Mouse (Mus musculus): ENCODE measurements at regions not wholly inside any gene's neighbourhood (a gene's known extent, or its start where the extent isn't known, plus 50 kb on each side); places are given as distances from the start of the nearest gene placed in this dataset.

GRCm38 (mm10) chr10:60923806-60924205 is 92.4 kb upstream of the Unc5b start:
- DNase-seq (ENCODE audit: low read depth), result no peak
- TF ChIP-seq POLR2A (IDR thresholded peaks at IDR 0.05; ENCODE audit: borderline replicate concordance, extremely low read depth, insufficient read depth, insufficient read length, poor library complexity, severe bottlenecking) (no peak), CTCF (IDR thresholded peaks at IDR 0.05; ENCODE audit: borderline replicate concordance, extremely low read depth, insufficient read depth, insufficient read length) (no peak)

DNA sequence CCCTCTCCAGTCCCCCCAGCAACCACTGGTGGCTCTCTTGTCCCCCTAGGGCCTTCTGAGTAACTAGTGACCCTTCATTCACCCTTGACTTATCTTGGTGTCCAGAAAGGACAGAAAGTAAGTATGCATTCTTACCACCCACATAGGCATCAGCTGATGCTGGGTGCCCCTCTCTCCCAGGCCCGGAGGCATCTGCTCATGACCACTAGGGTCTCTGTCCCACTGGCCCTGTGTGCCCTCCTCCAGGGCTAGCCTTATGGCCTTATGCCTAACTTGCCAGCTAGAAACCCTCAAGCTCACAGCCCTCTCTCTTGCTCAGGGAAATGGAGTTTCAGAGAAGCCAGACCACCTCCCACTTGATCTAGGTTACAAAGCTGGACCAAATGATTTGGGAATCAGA is 89.2 kb upstream of the Unc5b start:
- no peak for DNase-seq (ENCODE audit: low read depth)
- TF ChIP-seq POLR2A (IDR thresholded peaks at IDR 0.05; ENCODE audit: borderline replicate concordance, extremely low read depth, insufficient read depth, insufficient read length, poor library complexity, severe bottlenecking) (no peak), CTCF (IDR thresholded peaks at IDR 0.05; ENCODE audit: borderline replicate concordance, extremely low read depth, insufficient read depth, insufficient read length) (no peak)

DNA sequence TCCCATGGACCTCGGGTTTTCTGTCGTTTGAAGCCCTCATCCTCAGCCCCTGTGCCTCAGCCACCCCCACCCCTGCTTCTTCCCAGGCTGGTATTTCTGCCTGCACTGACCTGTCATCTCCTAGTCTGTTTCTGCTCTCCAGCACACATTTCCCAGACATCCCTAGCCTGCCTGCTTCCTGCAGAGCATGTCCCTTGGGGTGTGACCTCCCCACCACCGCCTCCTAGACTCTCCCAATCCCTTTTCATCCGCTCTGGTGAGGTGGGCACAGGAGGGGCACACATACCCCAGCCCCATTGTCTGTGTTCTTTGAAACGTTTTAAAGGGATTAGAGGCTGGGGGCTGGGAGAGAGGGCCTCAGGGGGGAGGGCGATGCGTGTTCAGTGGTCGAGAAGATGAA is 86.6 kb upstream of the Unc5b start:
- peak; percentile 76 for DNase-seq (ENCODE audit: low read depth)
- no peak for TF ChIP-seq CTCF (IDR thresholded peaks at IDR 0.05; ENCODE audit: borderline replicate concordance, extremely low read depth, insufficient read depth, insufficient read length)
- TF ChIP-seq POLR2A (IDR thresholded peaks at IDR 0.05; ENCODE audit: borderline replicate concordance, extremely low read depth, insufficient read depth, insufficient read length, poor library complexity, severe bottlenecking), result no peak

DNA sequence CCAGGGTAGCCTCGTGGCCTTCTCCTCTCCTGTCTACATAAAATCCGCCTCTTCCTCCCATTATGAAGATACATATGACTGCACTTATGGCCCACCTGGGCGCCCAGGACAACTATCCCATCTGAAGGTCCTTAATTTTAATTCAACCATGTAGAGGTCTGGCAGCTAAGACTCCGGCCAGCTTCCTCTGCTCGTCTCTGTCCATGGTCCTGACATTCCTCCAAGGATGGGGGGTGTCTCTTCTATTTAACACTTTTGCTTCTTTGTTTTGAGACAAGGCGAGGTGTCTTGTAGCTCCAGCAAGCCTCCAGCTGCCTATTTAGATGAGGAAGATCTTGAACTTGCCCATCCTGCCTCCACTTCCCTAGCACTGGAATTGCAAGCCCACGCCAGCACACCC is 83.0 kb upstream of the Unc5b start:
- TF ChIP-seq CTCF (IDR thresholded peaks at IDR 0.05; ENCODE audit: borderline replicate concordance, extremely low read depth, insufficient read depth, insufficient read length), result no peak
- TF ChIP-seq POLR2A (IDR thresholded peaks at IDR 0.05; ENCODE audit: borderline replicate concordance, extremely low read depth, insufficient read depth, insufficient read length, poor library complexity, severe bottlenecking), result no peak
- no peak for DNase-seq (ENCODE audit: low read depth)

GRCm38 (mm10) chr10:60913456-60913900 is 82.1 kb upstream of the Unc5b start:
- TF ChIP-seq CTCF (IDR thresholded peaks at IDR 0.05; ENCODE audit: borderline replicate concordance, extremely low read depth, insufficient read depth, insufficient read length) (no peak), POLR2A (IDR thresholded peaks at IDR 0.05; ENCODE audit: borderline replicate concordance, extremely low read depth, insufficient read depth, insufficient read length, poor library complexity, severe bottlenecking) (no peak)
- DNase-seq (ENCODE audit: low read depth), result peak; percentile 55

- DNase-seq (ENCODE audit: low read depth), result no peak
- no peak for TF ChIP-seq POLR2A (IDR thresholded peaks at IDR 0.05; ENCODE audit: borderline replicate concordance, extremely low read depth, insufficient read depth, insufficient read length, poor library complexity, severe bottlenecking)
- no peak for TF ChIP-seq CTCF (IDR thresholded peaks at IDR 0.05; ENCODE audit: borderline replicate concordance, extremely low read depth, insufficient read depth, insufficient read length)
These were observed 73.0 kb upstream of the Unc5b start for GRCm38 (mm10) chr10:60904351-60904750.

DNA sequence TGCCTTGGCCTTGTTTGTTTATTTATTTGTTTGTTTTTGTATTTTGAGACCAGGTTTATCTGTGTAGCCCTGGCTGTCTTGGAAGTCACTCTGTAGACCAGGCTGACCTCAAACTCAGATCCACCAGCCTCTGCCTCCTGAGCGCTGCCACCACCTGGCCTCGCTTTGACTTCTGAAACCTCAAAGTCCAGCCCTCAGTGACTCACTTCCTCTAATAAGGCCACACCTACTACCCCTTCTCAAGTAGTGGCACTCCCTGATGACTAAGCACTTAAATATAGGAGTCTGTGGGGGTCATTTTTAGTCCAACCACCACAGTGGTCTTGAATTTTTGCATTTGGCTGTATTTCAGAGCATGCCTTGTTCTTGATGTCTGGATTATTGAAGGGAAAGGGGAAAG is 69.6 kb upstream of the Unc5b start:
- no peak for DNase-seq (ENCODE audit: low read depth)
- no peak for TF ChIP-seq CTCF (IDR thresholded peaks at IDR 0.05; ENCODE audit: borderline replicate concordance, extremely low read depth, insufficient read depth, insufficient read length)
- no peak for TF ChIP-seq POLR2A (IDR thresholded peaks at IDR 0.05; ENCODE audit: borderline replicate concordance, extremely low read depth, insufficient read depth, insufficient read length, poor library complexity, severe bottlenecking)

DNA sequence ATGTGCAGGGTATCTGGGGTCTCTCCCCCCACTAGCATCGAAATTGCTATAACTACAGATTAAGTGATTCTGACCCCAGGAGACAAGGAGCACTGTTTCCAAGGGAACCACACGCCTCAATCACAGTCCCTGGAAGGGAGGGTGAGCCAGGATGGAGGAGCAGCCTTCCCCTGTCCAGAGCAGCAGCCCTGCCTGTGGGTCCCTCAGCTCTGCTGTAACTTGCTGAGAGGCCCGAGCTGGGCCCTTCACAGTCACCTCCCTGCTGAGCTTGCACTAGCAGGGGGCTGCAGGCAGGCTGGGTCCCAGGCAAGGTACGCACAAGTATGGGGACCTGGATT is 62.4 kb upstream of the Unc5b start:
- TF ChIP-seq CTCF (IDR thresholded peaks at IDR 0.05; ENCODE audit: borderline replicate concordance, extremely low read depth, insufficient read depth, insufficient read length), result no peak
- no peak for TF ChIP-seq POLR2A (IDR thresholded peaks at IDR 0.05; ENCODE audit: borderline replicate concordance, extremely low read depth, insufficient read depth, insufficient read length, poor library complexity, severe bottlenecking)
- peak; percentile 86 for DNase-seq (ENCODE audit: low read depth)

- peak; percentile 79 for DNase-seq (ENCODE audit: low read depth)
- TF ChIP-seq POLR2A (IDR thresholded peaks at IDR 0.05; ENCODE audit: borderline replicate concordance, extremely low read depth, insufficient read depth, insufficient read length, poor library complexity, severe bottlenecking) (no peak), CTCF (IDR thresholded peaks at IDR 0.05; ENCODE audit: borderline replicate concordance, extremely low read depth, insufficient read depth, insufficient read length) (no peak)
These were observed 61.9 kb upstream of the Unc5b start for GRCm38 (mm10) chr10:60893130-60893809.

GRCm38 (mm10) chr10:60892730-60893129 is 61.3 kb upstream of the Unc5b start:
- no peak for DNase-seq (ENCODE audit: low read depth)
- TF ChIP-seq CTCF (IDR thresholded peaks at IDR 0.05; ENCODE audit: borderline replicate concordance, extremely low read depth, insufficient read depth, insufficient read length) (no peak), POLR2A (IDR thresholded peaks at IDR 0.05; ENCODE audit: borderline replicate concordance, extremely low read depth, insufficient read depth, insufficient read length, poor library complexity, severe bottlenecking) (no peak)

GRCm38 (mm10) chr10:60891476-60892170 is 60.2 kb upstream of the Unc5b start:
- DNase-seq (ENCODE audit: low read depth), result no peak

DNA sequence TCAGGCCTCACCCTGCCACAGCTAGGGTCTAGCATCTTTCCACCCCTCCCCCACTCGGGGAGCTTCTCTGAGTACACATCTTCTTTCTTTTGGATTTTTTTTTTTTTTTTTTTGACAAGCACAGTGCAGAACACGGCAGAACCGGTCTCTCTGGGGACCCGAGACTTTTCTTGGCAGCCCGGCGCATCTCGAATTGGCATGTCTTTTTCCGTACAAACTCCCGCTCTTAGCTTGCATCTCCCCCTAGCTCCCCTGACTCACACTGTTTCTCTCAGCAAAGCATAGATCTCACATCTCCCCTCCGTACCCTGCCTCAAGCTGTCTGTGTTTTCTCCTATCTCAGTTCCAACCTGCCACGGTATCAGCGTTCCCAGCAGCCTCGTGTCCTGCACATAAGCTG is 58.4 kb upstream of the Unc5b start:
- peak; percentile 73 for DNase-seq (ENCODE audit: low read depth)
- no peak for TF ChIP-seq POLR2A (IDR thresholded peaks at IDR 0.05; ENCODE audit: borderline replicate concordance, extremely low read depth, insufficient read depth, insufficient read length, poor library complexity, severe bottlenecking)

More at GRCm38 (mm10) chr10:60891476-60892170, 60.2 kb upstream of the Unc5b start:
- TF ChIP-seq CTCF (IDR thresholded peaks at IDR 0.05; ENCODE audit: borderline replicate concordance, extremely low read depth, insufficient read depth, insufficient read length) (no peak), POLR2A (IDR thresholded peaks at IDR 0.05; ENCODE audit: borderline replicate concordance, extremely low read depth, insufficient read depth, insufficient read length, poor library complexity, severe bottlenecking) (no peak)

Data from brain, embryonic 14.5 days (tissue).